Mouse (Mus musculus) urinary bladder, postnatal 4 days (tissue): Measurements from ENCODE around the gene Bcl9.

Source experiments
- DNase-seq, 2 experiments: peaks; one replicate each; pipeline ENCODE4 v3.0.0; 2021 to 2022; ENCODE audit warnings: low spot score in 2 of 2

Bcl9 gene

GRCm38 (mm10) chr3:97232328-97232727 is 65.4 kb downstream of the Bcl9 start:
- DNase-seq, result no peak

GRCm38 (mm10) chr3:97231857-97232256 is 65.9 kb downstream of the Bcl9 start:
- no peak for DNase-seq

GRCm38 (mm10) chr3:97230631-97231404 is 66.9 kb downstream of the Bcl9 start:
- DNase-seq, result no peak

GRCm38 (mm10) chr3:97228457-97228856 is 69.3 kb downstream of the Bcl9 start:
- DNase-seq, result no peak

GRCm38 (mm10) chr3:97228020-97228419 is 69.7 kb downstream of the Bcl9 start:
- DNase-seq, result no peak

- peak; percentile 93 to 96 for DNase-seq
These were observed 70.3 kb downstream of the Bcl9 start for GRCm38 (mm10) chr3:97227259-97228005.

GRCm38 (mm10) chr3:97226719-97227118 is 71.0 kb downstream of the Bcl9 start:
- no peak for DNase-seq

- no peak for DNase-seq
These were observed 72.5 kb downstream of the Bcl9 start for GRCm38 (mm10) chr3:97225231-97225630.

GRCm38 (mm10) chr3:97223261-97223660 is 74.5 kb downstream of the Bcl9 start:
- no peak for DNase-seq

GRCm38 (mm10) chr3:97215526-97215925 is 82.2 kb downstream of the Bcl9 start:
- DNase-seq, result no peak

GRCm38 (mm10) chr3:97214439-97214838 is 83.3 kb downstream of the Bcl9 start:
- DNase-seq, result no peak

GRCm38 (mm10) chr3:97213871-97214270 is 83.8 kb downstream of the Bcl9 start:
- no peak for DNase-seq

- DNase-seq, result no peak
These were observed 86.5 kb downstream of the Bcl9 start for GRCm38 (mm10) chr3:97211177-97211576.

- no peak for DNase-seq
These were observed 88.4 kb downstream of the Bcl9 start for GRCm38 (mm10) chr3:97209351-97209750.

- no peak for DNase-seq
These were observed 91.2 kb downstream of the Bcl9 start for GRCm38 (mm10) chr3:97206521-97206920.

GRCm38 (mm10) chr3:97203880-97204279 is 93.8 kb downstream of the Bcl9 start:
- no peak for DNase-seq

- DNase-seq, result peak; percentile 45 to 76
These were observed 95.8 kb downstream of the Bcl9 start for GRCm38 (mm10) chr3:97201943-97202342.

GRCm38 (mm10) chr3:97199261-97199660 is 98.5 kb downstream of the Bcl9 start:
- DNase-seq, result no peak

- no peak for DNase-seq
These were observed 101.1 kb downstream of the Bcl9 start for GRCm38 (mm10) chr3:97196571-97196970.

- peak in 1 of 2 experiments; percentile 43 for DNase-seq
These were observed 112.4 kb downstream of the Bcl9 start for GRCm38 (mm10) chr3:97185098-97185860.

- no peak for DNase-seq
These were observed 113.9 kb downstream of the Bcl9 start for GRCm38 (mm10) chr3:97183810-97184209.

GRCm38 (mm10) chr3:97180527-97180926 is 117.2 kb downstream of the Bcl9 start:
- no peak for DNase-seq
